Mouse (Mus musculus) neural tube, embryonic 12.5 days (tissue): ENCODE measurements at regions not wholly inside any gene's neighbourhood (a gene's known extent, or its start where the extent isn't known, plus 50 kb on each side); places are given as distances from the start of the nearest gene placed in this dataset.

Experiments used
- ATAC-seq: fragments of 200-750 bp; cut with Nextera tagmentation; 2 replicates; pipeline ENCODE4 v1.8.0; 2017; ENCODE audit warnings: low read depth, mild to moderate bottlenecking, moderate TSS enrichment, moderate library complexity; ENCODE audit not compliant: low FRiP score
- H3K27ac ChIP-seq: fragments of 300-500 bp; sonication (generic); 2 replicates; pipeline ENCODE4 v1.5.1; 2016
- H3K27me3 ChIP-seq: fragments of 300-500 bp; sonication (generic); replicated peaks from 2 replicates; pipeline ENCODE4 v1.6.1; 2016; ENCODE audit warnings: mild to moderate bottlenecking
- H3K36me3 ChIP-seq: fragments of 300-500 bp; sonication (generic); 2 replicates; pipeline ENCODE4 v1.6.1; 2016; ENCODE audit warnings: mild to moderate bottlenecking
- H3K4me1 ChIP-seq: fragments of 300-500 bp; sonication (generic); 2 replicates; pipeline ENCODE4 v1.6.1; 2016
- H3K4me2 ChIP-seq: fragments of 300-500 bp; sonication (generic); replicated peaks from 2 replicates; pipeline ENCODE4 v1.6.1; 2016; ENCODE audit warnings: mild to moderate bottlenecking
- H3K4me3 ChIP-seq: fragments of 300-500 bp; sonication (generic); 2 replicates; pipeline ENCODE4 v1.5.1; 2016
- H3K9ac ChIP-seq: fragments of 300-500 bp; sonication (generic); 2 replicates; pipeline ENCODE4 v1.6.1; 2016; ENCODE audit warnings: mild to moderate bottlenecking
- H3K9me3 ChIP-seq: fragments of 300-500 bp; sonication (generic); 2 replicates; pipeline ENCODE4 v1.6.1; 2016; ENCODE audit warnings: mild to moderate bottlenecking
- WGBS: fragments of 180-500 bp; shearing (Covaris S2); methylation state at CpG from one replicate; pipeline ENCODE4 v1.1.7; 2016; 5-methylcytosine and 5-hydroxymethylcytosine counted together

DNA sequence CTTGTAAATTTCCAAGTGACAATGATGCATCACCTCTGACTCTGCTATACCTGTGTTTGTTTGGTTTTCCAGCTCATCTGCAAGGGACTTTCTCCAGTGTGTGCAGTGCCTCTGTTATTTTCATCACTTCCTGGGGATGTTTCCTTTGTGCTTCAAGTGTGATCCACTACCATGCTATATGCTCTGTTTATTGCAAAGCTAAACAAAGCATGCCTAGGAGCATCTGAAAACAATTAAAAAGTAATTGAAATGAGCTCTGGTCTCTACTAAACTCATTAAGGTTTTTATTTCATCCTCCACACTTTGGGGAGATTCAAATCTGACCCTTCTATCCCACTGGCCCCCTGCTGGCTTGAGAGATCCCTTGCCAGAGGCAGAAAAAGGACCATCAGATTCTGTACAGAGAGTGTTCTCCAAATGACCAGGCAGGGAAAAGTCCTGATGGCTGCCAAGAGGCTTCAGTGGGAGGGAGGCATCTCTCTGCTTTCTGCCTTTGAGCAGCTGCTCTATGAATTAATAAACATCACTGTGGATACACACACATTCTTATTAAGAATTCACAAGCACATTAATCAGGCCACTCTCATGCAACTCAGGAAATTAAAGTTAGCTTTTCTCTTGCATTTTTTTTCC lies 57.0 kb downstream of the Amd2 start:
- no peaks in the 10 kb centered on the region for H3K36me3 ChIP-seq
- no peak overlapping the region for H3K4me3 ChIP-seq
- no peak overlapping the region for H3K4me2 ChIP-seq
- no peak overlapping the region for H3K9ac ChIP-seq
- no peaks in the 10 kb centered on the region for H3K9me3 ChIP-seq
- peak; percentile 41; the same call in 1 of the 2 replicates for ATAC-seq
- no peak overlapping the region for H3K27ac ChIP-seq
- H3K27me3 ChIP-seq: no peaks in the 10 kb centered on the region
- H3K4me1 ChIP-seq: no peaks in the 10 kb centered on the region

DNA sequence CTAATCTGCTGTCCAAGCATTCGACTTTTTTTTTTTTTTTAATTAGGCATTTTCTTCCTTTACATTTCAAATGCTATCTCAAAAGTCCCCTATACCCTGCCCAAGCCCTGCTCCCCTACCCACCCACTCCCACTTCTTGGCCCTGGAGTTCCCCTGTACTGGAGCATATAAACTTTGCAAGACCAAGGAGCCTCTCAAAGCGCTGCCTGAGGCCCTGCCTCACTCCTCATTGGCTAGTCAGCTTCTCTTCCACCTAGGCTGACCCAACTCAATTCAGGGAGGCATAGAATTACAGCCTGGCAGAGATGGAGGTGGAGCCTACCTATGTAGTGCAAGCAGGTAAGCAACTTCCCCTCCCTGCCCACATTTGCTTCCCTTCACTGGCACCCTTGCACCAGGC lies 61.8 kb downstream of the Amd2 start:
- no peaks in the 10 kb centered on the region for H3K27me3 ChIP-seq
- H3K9ac ChIP-seq: no peak overlapping the region
- H3K4me1 ChIP-seq: no peaks in the 10 kb centered on the region
- H3K9me3 ChIP-seq: no peaks in the 10 kb centered on the region
- H3K36me3 ChIP-seq: no peaks in the 10 kb centered on the region
- H3K27ac ChIP-seq: no peak overlapping the region
- H3K4me2 ChIP-seq: no peak overlapping the region
- no peak overlapping the region for H3K4me3 ChIP-seq
- 61% methylated on average over 2 of the region's 2 CpGs for WGBS
- ATAC-seq: no peak

DNA sequence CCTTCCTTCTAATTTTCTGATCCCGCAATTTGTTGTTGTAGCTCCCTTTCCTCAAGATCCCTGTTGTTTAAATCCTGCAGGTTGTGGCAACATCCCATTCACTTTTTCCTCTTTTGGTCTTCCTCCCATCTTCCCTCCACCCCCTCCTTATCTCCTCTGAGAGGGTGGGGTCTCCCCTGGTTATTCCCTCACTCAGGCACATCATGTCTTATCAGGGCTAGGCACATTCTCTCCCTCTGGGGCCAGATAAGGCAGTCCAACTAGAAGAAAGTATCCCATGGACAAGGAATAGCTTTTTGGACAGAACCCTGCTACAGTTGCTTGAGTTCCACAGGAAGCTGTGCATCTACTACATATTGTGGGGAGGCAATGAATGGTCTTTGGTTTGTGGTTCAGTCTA lies 90.8 kb downstream of the Amd2 start:
- WGBS: 89% methylated on average over 1 of the region's 1 CpGs
- Histone ChIP-seq H3K4me2 (no peak overlapping the region), H3K9ac (no peak overlapping the region), H3K9me3 (no peaks in the 10 kb centered on the region), H3K4me3 (no peak overlapping the region), H3K27me3 (no peaks in the 10 kb centered on the region), H3K36me3 (no peaks in the 10 kb centered on the region), H3K27ac (no peak overlapping the region), H3K4me1 (no peaks in the 10 kb centered on the region)
- ATAC-seq: no peak

DNA sequence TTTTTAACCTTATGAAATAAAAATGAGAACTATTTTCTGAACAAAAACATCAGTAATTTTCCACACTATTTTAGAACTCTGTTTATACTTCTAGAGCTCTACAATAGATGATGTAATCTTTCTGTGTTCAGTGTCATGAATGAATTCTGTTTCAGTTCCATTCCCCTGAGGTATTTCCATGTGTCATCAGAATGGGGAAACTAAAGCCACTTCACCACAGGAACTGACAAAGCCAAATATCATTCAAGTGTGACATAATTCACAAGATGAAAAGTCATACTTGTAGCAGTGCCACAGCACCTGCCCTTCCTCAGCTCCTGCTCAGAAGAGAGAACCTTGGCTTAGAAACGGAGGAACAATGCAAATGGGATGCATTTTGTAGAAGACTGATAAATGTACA lies 125.4 kb downstream of the Amd2 start:
- Histone ChIP-seq H3K36me3 (no peaks in the 10 kb centered on the region), H3K9me3 (no peaks in the 10 kb centered on the region), H3K4me1 (no peaks in the 10 kb centered on the region), H3K27ac (no peak overlapping the region), H3K27me3 (no peaks in the 10 kb centered on the region), H3K9ac (no peak overlapping the region), H3K4me3 (no peak overlapping the region), H3K4me2 (no peak overlapping the region)
- 80% methylated on average over 1 of the region's 1 CpGs for WGBS
- no peak for ATAC-seq
